Mouse (Mus musculus) layer of hippocampus, postnatal 10 days (tissue): ENCODE measurements at regions not wholly inside any gene's neighbourhood (a gene's known extent, or its start where the extent isn't known, plus 50 kb on each side); places are given as distances from the start of the nearest gene placed in this dataset.

Experiments used
- DNase-seq, 2 experiments: peaks; one replicate each; pipeline ENCODE4 v3.0.0; 2021; ENCODE audit warnings: low spot score in 2 of 2

GRCm38 (mm10) chr6:13523463-13524202 lies 84.3 kb downstream of the Tmem168 start:
- no peak for DNase-seq

DNA sequence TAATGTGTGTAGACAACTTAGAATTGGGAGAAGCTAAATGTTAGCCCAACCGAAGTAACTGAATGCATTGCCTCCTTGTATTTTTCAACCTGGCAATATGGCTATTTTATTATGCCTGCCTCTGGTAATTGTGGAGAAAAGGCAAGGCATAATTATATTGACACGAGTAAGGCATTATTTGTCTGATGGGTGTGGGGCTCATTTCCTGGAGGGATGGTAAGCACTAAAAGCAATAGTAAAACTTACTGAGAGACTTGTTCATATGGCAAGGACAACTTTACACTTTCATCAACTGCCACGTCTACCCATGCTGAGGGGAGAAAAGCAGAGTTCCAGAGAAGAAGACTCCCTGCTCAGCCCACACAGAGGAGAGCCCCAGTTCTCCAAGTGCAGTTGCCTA lies 93.8 kb downstream of the Tmem168 start:
- no peak for DNase-seq

- DNase-seq: no peak
Measured at GRCm38 (mm10) chr6:13476493-13477129, 131.3 kb downstream of the Tmem168 start.

GRCm38 (mm10) chr6:13449160-13449787 lies 158.6 kb downstream of the Tmem168 start:
- no peak for DNase-seq

GRCm38 (mm10) chr6:13413768-13414167 lies 189.0 kb upstream of the Vwde start:
- DNase-seq: peak; percentile 8 to 14

- no peak for DNase-seq
Measured at GRCm38 (mm10) chr6:13413092-13413491, 188.3 kb upstream of the Vwde start.

- no peak for DNase-seq
Measured at GRCm38 (mm10) chr6:13384469-13384868, 159.7 kb upstream of the Vwde start.

- no peak for DNase-seq
Measured at GRCm38 (mm10) chr6:13383211-13383610, 158.4 kb upstream of the Vwde start.

DNA sequence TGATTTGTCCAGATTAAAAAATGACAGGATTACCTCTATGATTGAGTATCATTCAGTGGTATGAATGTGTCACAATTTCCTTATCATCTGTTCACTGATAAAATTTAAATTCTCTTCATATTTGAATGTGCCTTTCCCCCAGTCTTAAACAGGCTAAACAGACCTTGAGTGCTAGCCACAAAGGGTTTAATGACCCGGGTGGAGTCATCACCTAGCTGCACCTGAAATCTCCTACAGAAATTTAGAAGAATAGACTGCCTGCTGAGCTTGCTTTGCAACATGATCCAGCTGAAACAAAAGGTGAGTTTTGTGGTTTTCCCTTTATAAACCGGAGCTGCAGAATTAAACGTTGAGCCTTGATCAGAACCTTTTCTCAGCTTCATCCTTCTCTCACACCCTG lies 156.1 kb upstream of the Vwde start:
- DNase-seq: no peak

GRCm38 (mm10) chr6:13379727-13380126 lies 155.0 kb upstream of the Vwde start:
- DNase-seq: no peak

- no peak for DNase-seq
Measured at GRCm38 (mm10) chr6:13373896-13374295, 149.1 kb upstream of the Vwde start.

- DNase-seq: no peak
Measured at GRCm38 (mm10) chr6:13369709-13370296, 145.0 kb upstream of the Vwde start.
